Mouse (Mus musculus) forebrain, embryonic 15.5 days (tissue): ENCODE results near the gene Vps18. TPM values are rescaled to one million over a fixed set of nuclear protein-coding genes. Genes with fewer than 3 reads are reported as not detected.

Source experiments
- ATAC-seq: fragments of 200-750 bp; cut with Nextera tagmentation; replicated peaks from 2 replicates; pipeline ENCODE4 v1.8.0; 2017; ENCODE audit warnings: mild to moderate bottlenecking, moderate TSS enrichment, moderate library complexity
- H3K27ac ChIP-seq: fragments of 300-500 bp; sonication (generic); replicated peaks from 2 replicates; pipeline ENCODE4 v1.5.1; 2015; ENCODE audit warnings: mild to moderate bottlenecking, inconsistent platforms
- H3K27me3 ChIP-seq: fragments of 300-500 bp; sonication (generic); 2 replicates; pipeline ENCODE4 v1.6.1; 2015; ENCODE audit warnings: inconsistent platforms
- H3K36me3 ChIP-seq: fragments of 300-500 bp; sonication (generic); 2 replicates; pipeline ENCODE4 v1.6.1; 2015; ENCODE audit warnings: mild to moderate bottlenecking, inconsistent platforms
- H3K4me1 ChIP-seq: fragments of 300-500 bp; sonication (generic); 2 replicates; pipeline ENCODE4 v1.6.1; 2015; ENCODE audit warnings: inconsistent platforms
- H3K4me2 ChIP-seq: fragments of 300-500 bp; sonication (generic); replicated peaks from 2 replicates; pipeline ENCODE4 v1.6.1; 2015; ENCODE audit warnings: mild to moderate bottlenecking, inconsistent platforms
- H3K4me3 ChIP-seq: fragments of 300-500 bp; sonication (generic); 2 replicates; pipeline ENCODE4 v1.5.1; 2015; ENCODE audit warnings: mild to moderate bottlenecking, inconsistent platforms
- H3K9ac ChIP-seq: fragments of 300-500 bp; sonication (generic); replicated peaks from 2 replicates; pipeline ENCODE4 v1.6.1; 2015; ENCODE audit warnings: mild to moderate bottlenecking, inconsistent platforms
- H3K9me3 ChIP-seq: fragments of 300-500 bp; sonication (generic); 2 replicates; pipeline ENCODE4 v1.6.1; 2016; ENCODE audit warnings: inconsistent platforms
- WGBS: fragments of 180-500 bp; shearing (Covaris S2); methylation state at CpG from one replicate; pipeline ENCODE4 v1.1.7; 2015; ENCODE audit warnings: mixed read lengths; 5-methylcytosine and 5-hydroxymethylcytosine counted together
- polyA plus RNA-seq: library from polyadenylated mRNA; unstranded; fragments of >200 nt; fragmentation: Nextera tagmentation; extraction: Ambion mirVana; gene quantifications from 2 replicates; pipeline ENCODE4 v1.2.1, GENCODE M21; 2015

Vps18 gene
- polyA plus RNA-seq, 1 experiment from 2014 or later = 31.1 TPM

DNA sequence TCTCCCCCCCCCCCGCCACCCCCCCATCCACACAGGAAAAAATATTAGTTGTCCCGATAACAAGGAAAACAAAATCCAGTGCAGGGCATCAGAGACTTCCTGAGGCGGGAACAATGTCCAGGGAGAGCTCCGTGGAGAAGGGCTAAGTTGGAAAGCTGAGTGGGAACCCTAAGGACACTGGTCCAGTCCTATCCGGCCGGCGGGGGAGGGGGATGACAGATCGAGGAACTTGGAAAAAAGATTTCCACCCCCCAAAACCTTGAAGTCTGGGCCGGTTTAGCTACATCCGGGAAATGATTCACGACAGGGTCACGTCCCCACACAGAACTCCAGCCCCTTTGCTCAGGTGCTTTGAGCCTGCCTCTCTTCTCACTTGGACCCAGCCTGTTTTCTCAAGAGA, 23.0 kb downstream of the Vps18 start:
- WGBS = 43% methylated on average over 12 of the region's 12 CpGs
- ATAC-seq = no peak
- no peaks in the 10 kb centered on the region for H3K36me3 ChIP-seq
- peaks cover 17% of the 10 kb centered on the region for H3K4me1 ChIP-seq
- H3K9ac ChIP-seq = no peak overlapping the region
- H3K4me2 ChIP-seq = no peak overlapping the region
- H3K27ac ChIP-seq = no peak overlapping the region
- no peaks in the 10 kb centered on the region for H3K9me3 ChIP-seq
- H3K27me3 ChIP-seq = peaks cover 33% of the 10 kb centered on the region
- H3K4me3 ChIP-seq = no peak overlapping the region

DNA sequence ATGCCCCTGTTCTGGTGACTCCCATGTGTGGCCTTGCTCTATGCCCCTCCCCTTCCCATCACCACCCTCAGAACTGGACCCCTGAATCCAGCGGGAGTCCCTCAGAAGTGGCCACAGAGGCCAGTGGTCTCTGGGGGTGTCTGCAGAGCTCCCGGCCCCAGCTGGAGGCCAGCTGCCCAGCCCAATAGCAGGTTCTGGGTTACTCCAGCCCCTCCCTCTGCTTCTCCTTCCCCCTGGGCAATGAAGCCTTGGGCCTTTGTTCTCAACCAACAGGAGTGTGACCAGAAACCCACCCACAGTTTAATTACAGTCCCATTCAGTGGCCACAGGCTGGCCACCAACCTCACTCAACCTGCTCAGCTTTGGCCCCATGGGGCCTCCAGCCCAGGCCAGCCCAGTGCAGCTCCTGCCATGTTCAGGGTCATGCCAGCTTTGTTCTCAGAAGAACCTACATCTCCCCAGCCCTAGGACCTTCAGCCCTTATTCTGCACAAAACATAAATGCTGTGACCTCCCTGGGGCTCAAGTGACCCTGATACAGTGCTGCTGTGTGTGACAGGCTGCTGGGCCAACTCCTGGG, 23.9 kb downstream of the Vps18 start:
- Histone ChIP-seq H3K4me2 (no peak overlapping the region), H3K27ac (no peak overlapping the region), H3K27me3 (peaks cover 39% of the 10 kb centered on the region), H3K4me3 (no peak overlapping the region), H3K9me3 (no peaks in the 10 kb centered on the region), H3K9ac (no peak overlapping the region), H3K4me1 (peaks cover 17% of the 10 kb centered on the region), H3K36me3 (no peaks in the 10 kb centered on the region)
- no peak for ATAC-seq
- WGBS = 44% methylated on average over 2 of the region's 2 CpGs

DNA sequence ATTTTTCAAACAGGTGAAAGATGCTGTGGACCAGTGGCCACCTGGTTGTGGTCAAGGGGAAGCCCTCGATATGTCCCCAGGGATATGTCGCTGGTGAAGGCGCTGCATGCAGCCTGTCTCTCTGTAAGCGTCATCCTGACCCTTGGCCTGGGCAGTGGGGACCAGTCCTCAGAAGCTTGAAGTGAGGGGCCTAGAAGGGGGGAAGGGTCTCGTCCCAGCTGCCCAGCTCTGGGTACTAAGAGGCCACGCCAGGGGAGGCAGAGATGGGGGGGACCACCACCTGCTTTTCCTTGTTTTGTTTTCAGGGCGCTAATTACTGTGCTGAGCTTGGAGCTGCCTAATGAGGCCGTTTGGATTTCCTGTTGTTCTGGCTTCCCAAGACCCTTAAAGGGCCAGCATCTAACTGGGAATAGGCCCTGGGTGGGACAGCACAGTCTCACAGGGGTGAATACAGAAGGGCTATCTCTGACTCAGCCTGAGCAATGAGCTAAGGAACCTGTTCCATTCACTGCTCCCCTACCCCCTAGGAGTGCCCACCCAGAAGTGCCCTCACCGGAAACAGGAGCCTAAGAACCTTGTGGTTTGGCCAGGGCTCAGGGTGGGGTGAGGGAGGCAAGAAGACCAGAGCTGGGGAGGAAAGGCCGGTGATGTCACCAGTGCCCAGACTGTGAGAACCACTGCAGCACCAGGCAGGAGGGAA, 25.4 kb downstream of the Vps18 start:
- Histone ChIP-seq H3K4me1 (peaks cover 17% of the 10 kb centered on the region), H3K27me3 (peaks cover 53% of the 10 kb centered on the region), H3K4me2 (no peak overlapping the region), H3K9ac (no peak overlapping the region), H3K9me3 (no peaks in the 10 kb centered on the region), H3K4me3 (no peak overlapping the region), H3K36me3 (no peaks in the 10 kb centered on the region), H3K27ac (no peak overlapping the region)
- 16% methylated on average over 10 of the region's 10 CpGs for WGBS
- peak; percentile 73 for ATAC-seq

DNA sequence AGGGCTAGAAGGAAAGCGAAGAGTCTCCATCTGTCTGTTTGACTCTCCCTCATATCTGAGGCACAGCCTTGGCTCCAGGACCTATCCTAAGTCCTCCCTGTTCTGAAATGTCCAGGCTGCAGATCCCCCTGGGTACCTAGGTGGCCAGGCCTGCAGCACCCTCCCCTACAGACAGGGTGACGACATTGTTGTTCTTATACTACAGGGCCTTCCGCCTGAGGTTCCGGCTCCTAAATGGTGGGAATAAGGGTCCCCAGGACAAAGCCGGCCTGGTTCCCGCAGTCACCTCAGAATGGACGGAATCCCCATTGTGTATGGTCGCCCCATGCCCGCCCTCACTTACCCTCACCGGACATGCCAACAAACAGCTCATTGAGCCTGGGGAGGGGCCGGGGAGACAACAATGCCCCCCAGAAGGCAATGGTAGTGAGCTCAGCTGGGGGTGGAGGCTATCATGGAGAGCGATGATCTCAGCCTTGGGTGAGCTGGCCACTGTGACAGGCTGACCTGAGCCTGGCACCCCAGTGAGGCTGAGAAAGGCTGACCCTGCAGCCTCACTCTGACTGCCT, 26.3 kb downstream of the Vps18 start:
- Histone ChIP-seq H3K27me3 (peaks cover 59% of the 10 kb centered on the region), H3K27ac (no peak overlapping the region), H3K4me2 (no peak overlapping the region), H3K9ac (no peak overlapping the region), H3K4me1 (peaks cover 17% of the 10 kb centered on the region), H3K4me3 (no peak overlapping the region), H3K36me3 (no peaks in the 10 kb centered on the region), H3K9me3 (no peaks in the 10 kb centered on the region)
- 51% methylated on average over 12 of the region's 12 CpGs for WGBS
- no peak for ATAC-seq

DNA sequence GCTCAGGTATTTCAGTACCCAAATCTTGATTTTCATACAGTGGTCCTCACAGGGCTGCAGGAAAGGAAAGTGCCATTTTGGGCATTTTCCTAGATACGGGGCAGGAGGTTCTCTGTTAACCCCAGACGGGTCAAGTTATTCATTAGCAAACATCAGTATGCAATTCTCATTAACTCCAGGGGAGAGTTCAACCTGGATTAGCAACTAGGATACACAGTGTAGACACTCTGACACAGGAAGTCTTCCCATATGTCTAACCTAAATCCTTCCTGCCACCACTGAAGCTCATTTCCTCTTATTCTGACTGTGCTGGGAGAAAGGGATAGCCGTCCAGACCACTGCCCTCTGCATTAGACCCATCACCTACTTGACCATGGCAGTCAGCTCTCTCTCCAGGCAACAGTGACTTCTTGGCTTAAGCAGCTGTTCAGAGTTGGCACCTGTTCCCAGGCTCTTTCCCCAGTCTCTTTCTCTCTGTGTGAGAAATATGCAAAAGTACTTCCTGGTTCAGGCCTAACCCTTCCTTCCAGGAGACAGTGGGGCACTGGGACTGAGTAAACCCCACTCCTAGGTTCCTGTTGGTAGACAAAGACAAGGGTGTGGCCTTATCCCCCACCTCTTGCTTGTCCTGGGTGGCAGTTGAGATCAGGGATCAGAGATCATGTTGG, 29.6 kb downstream of the Vps18 start:
- no peak for ATAC-seq
- H3K27me3 ChIP-seq = peaks cover 74% of the 10 kb centered on the region
- H3K9ac ChIP-seq = no peak overlapping the region

DNA sequence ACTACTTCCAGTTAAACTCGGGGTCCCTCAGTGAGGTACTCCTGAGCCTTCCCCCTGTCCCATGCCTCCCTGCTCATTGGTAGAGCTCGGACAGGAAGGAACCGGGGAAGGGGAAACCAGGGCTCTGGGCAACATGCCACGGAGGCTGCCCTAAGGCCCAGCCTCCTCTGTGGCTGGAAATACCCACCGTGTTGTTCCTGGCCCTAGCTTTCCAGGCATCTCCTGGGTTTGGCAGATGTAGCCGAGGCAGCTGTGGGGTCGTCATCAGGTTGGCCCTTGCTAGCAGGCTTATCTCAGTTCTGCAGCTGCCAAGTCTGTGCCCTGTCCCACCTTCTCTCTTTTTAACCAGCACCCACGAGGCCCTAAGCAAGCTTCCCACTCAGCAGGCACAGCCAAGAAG, 32.0 kb downstream of the Vps18 start:
- Histone ChIP-seq H3K27ac (no peak overlapping the region), H3K9ac (no peak overlapping the region), H3K4me1 (peaks cover 44% of the 10 kb centered on the region), H3K4me2 (no peak overlapping the region), H3K36me3 (no peaks in the 10 kb centered on the region), H3K9me3 (no peaks in the 10 kb centered on the region), H3K4me3 (no peak overlapping the region), H3K27me3 (peaks cover 82% of the 10 kb centered on the region)
- no peak for ATAC-seq
- 60% methylated on average over 8 of the region's 8 CpGs for WGBS

More for the DNA sequence above, 29.6 kb downstream of the Vps18 start:
- Histone ChIP-seq H3K4me3 (no peak overlapping the region), H3K4me1 (peaks cover 32% of the 10 kb centered on the region), H3K9me3 (no peaks in the 10 kb centered on the region), H3K27ac (no peak overlapping the region), H3K36me3 (no peaks in the 10 kb centered on the region), H3K4me2 (no peak overlapping the region)
- WGBS = 72% methylated on average over 3 of the region's 3 CpGs

DNA sequence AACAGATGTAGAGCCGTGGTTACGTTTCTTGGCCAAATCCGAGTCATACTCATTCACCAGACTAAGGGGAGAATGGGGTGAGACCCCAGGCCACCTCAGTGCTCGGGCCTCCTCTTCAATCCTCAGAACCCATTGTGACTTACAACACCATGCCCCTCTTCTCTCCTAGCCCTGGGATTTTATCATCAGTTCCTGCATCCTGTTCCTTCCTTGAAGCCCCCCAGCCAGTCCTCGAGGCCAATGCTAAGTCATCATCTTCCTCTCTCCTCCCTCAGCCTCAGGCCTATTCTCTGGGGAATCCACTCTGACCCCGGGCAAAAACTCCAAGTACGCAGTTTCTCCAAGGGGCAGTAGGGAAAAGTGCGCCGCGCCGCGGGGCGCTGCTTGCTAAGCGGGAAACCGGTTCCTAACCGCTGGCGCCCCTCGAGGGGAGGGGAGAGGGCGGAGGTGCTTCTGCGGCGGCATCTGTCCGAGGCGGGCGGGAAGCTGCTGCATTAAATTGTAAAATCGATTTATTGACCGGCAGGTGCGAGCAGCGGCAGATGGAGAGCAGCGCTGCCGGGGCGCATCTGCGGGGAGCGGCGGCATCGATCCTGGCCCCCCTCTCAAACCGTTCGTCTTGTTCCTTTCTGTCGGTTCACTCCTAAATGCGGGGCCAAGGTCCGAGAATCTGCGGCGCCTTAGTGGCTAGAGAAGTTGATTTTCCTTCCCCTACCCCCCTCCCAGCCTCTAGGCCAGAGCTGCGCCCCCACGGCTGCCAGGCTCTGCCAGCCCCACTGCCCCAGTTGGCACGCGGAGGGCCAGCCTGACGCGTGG, 33.4 kb downstream of the Vps18 start:
- ATAC-seq = no peak
- Histone ChIP-seq H3K27me3 (peaks cover 85% of the 10 kb centered on the region), H3K4me2 (peak overlapping the region; percentile 81), H3K36me3 (no peaks in the 10 kb centered on the region), H3K9me3 (no peaks in the 10 kb centered on the region), H3K4me1 (peaks cover 59% of the 10 kb centered on the region), H3K9ac (peak overlapping the region; percentile 19; the same call in 1 of the 2 replicates), H3K27ac (peak overlapping the region; percentile 47; the same call in 1 of the 2 replicates), H3K4me3 (peak overlapping the region; percentile 40)
- WGBS = 1% methylated on average over 47 of the region's 48 CpGs

DNA sequence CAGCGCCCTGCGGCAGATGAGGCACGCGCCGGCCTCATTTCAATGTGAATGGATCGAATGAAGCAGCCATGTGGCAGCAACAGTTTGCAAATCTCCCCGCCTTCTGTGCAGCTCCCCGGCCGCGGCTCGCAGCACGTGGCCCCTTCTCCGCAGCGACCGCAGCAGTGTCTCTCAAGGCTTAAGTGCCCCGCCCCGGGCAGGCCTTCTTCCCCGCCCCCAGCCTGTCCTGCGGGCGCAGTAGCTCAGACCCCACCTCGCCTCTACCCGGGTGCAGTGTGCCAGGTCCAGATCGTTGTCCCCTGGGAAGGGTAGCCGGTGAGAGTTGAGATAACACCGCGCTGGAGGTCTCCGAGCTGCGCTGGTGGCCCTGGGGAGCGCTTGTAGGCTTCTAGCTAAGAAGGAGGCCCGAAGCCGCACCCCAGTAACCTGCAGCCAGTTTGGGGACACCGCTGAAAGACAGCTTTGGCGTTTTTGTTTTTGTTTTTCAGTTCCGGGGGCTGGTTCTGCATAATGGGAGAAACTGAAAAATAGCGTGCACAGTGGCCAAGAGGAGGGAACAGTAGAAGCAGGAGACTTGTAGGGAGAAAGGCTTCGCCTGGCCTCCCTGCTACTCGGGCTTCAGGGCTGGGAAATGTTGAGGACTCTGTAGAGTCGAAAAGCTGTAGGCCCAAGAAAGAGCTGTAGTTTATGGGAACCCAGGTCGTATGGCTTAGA, 34.2 kb downstream of the Vps18 start:
- WGBS = 2% methylated on average over 36 of the region's 39 CpGs
- Histone ChIP-seq H3K4me2 (peak overlapping the region; percentile 81), H3K27me3 (peaks cover 84% of the 10 kb centered on the region), H3K36me3 (no peaks in the 10 kb centered on the region), H3K9me3 (no peaks in the 10 kb centered on the region), H3K4me1 (peaks cover 65% of the 10 kb centered on the region), H3K9ac (peak overlapping the region; percentile 19; the same call in 1 of the 2 replicates), H3K27ac (peak overlapping the region; percentile 47; the same call in 1 of the 2 replicates), H3K4me3 (peak overlapping the region; percentile 40)
- peak; percentile 83 for ATAC-seq

DNA sequence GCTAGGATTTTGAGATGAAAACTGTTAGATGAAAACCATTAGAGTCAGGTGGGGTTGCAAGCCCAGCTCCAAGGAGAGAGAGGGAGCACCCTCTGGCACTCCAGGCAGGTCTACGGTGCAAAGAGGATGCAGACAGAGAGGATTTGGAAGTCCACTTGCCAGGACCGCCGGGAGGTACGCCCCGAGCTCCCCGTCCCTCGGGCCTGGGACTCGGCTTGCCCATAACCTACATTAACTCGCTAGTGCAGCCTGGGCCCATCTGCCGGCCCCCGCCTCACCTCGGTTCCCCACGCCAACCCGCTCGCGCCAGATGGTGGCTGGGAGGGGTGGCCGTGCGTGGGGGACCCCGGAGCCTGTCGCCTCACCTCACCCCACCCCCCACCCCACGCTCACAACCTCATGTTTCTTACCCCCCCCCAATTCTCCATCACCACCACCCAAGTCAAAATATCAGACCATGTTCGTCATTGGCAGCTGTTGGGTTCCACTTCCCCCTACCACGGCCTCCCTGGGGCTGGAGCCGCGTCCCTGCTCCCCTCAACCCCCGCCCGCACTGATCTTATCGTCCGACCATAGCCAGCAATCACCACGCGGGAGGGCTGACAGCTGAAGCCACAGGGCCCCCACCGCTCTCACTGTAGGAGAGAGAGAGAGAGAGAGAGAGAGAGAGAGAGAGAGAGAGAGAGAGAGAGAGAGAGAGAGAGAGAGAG, 35.5 kb downstream of the Vps18 start:
- no peak for ATAC-seq
- H3K27me3 ChIP-seq = peaks cover 85% of the 10 kb centered on the region
- no peak overlapping the region for H3K27ac ChIP-seq
- WGBS = 3% methylated on average over 32 of the region's 32 CpGs
- H3K9me3 ChIP-seq = no peaks in the 10 kb centered on the region
- H3K4me2 ChIP-seq = peak overlapping the region; percentile 68
- H3K36me3 ChIP-seq = no peaks in the 10 kb centered on the region
- no peak overlapping the region for H3K9ac ChIP-seq
- H3K4me1 ChIP-seq = peaks cover 77% of the 10 kb centered on the region
- H3K4me3 ChIP-seq = peak overlapping the region; percentile 17; the same call in 1 of the 2 replicates

DNA sequence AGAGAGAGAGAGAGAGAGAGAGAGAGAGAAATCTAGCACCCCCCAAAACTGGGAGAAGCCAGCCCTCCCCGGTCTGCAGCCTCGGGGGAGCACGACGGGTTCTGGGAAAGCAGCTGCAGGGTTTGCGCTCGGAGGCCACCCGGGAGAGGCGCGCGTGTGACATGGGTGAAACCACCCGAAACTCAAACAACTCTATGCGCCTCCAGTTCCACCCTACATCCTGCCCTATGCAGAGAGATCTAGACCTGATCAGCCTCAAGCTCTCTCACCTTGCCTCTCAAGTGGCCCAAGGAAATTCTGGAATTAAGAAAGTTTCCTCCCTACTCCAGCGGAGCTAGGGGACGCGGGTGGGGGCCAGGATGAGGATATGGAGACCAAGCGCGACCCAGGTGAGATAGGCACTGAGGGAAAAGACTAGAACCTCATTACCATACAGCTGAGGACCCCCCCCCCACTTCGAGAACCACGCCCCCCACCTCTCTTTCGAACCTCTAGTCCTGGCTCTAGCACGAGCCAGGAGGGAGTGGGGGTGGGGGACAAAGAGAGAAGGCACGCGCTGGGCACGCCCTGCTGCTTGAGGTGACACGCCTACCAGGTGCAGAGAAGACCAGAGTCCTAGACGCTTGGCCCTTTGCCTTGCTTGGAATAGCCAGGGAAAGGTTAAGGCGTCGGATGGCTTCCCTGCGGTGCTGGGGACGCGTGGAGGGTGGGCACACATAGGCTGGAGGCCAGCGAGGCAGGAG, 36.2 kb downstream of the Vps18 start:
- H3K27me3 ChIP-seq = peaks cover 84% of the 10 kb centered on the region
- H3K27ac ChIP-seq = no peak overlapping the region
- under 1% methylated on average over 32 of the region's 32 CpGs for WGBS
- no peaks in the 10 kb centered on the region for H3K9me3 ChIP-seq
- peak overlapping the region; percentile 46 for H3K4me3 ChIP-seq
- 0 out of 2 replicates have a peak overlapping the region, but pooled peaks have one; percentile 24 for H3K9ac ChIP-seq
- H3K4me2 ChIP-seq = peak overlapping the region; percentile 68
- ATAC-seq = no peak
- peaks cover 82% of the 10 kb centered on the region for H3K4me1 ChIP-seq
- H3K36me3 ChIP-seq = no peaks in the 10 kb centered on the region
